In genomic region chr7:35659173-35659572, GRCm38 (mm10) we compare ENCODE assay signal across 10 mouse cellular contexts. TPM values are rescaled to one million over a fixed set of nuclear protein-coding genes. Genes with fewer than 3 reads are reported as not detected.
DNase-seq lines count a peak whose midpoint lies in the region; ATAC-seq and TF ChIP-seq lines count a peak whose summit lies in the region.
"Had no signal": no experiment of that assay in that cellular context is flagged by ENCODE, and none has a peak within 500 bp of the region (broad histone marks: within the 10 kb centered on the region; RNA-seq: fewer than 3 reads in every experiment).

No protein-coding gene starts in this region.

- H3K27ac ChIP-seq in hindbrain, postnatal 0 days, result no peak overlapping the region
- H3K27ac ChIP-seq in hindbrain, embryonic 13.5 days, result no peak overlapping the region
- no peak overlapping the region for H3K27ac ChIP-seq in MEL (ENCODE audit: control insufficient read depth, low read depth, low read length)
- H3K27ac ChIP-seq in testis, adult 2 months (ENCODE audit: control insufficient read depth, insufficient read depth, low read depth, low read length), result no peak overlapping the region
- H3K27ac ChIP-seq: embryonic facial prominence, embryonic 13.5 days; limb, embryonic 13.5 days had no signal

- no peak for TF ChIP-seq POLR2A in MEL (IDR thresholded peaks at IDR 0.05; ENCODE audit: control insufficient read depth in 1 of 2, insufficient read depth in 1 of 2, low read depth in 1 of 2, low read length in 2 of 2, poor library complexity in 1 of 2)
- no peak for TF ChIP-seq POLR2A in testis, adult 2 months (IDR thresholded peaks at IDR 0.05; ENCODE audit: control insufficient read depth, low read depth, low read length)

- no peak for TF ChIP-seq EP300 in MEL (IDR thresholded peaks at IDR 0.05; ENCODE audit: low read depth in 1 of 2, low read length in 2 of 2)

- no peaks in the 10 kb centered on the region for H3K79me3 ChIP-seq in C2C12 (ENCODE audit: low read depth)

- DNase-seq in hindbrain, postnatal 0 days (ENCODE audit: low spot score), result no peak
- peak; percentile 67 for DNase-seq in MEL (ENCODE audit: low read depth, low spot score)
- DNase-seq in kidney, postnatal 4 days, result peak; percentile 59 to 60
- DNase-seq in gastrocnemius, postnatal 25 days, result no peak
- DNase-seq in layer of hippocampus, adult 9-11 months, result no peak

- no peaks in the 10 kb centered on the region for H3K27me3 ChIP-seq in hindbrain, postnatal 0 days (ENCODE audit: insufficient read depth, low read length)
- no peaks in the 10 kb centered on the region for H3K27me3 ChIP-seq in hindbrain, embryonic 13.5 days
- H3K27me3 ChIP-seq in C2C12 (ENCODE audit: control insufficient read depth, insufficient read depth, insufficient read length), result peaks cover 13% of the 10 kb centered on the region
- no peaks in the 10 kb centered on the region for H3K27me3 ChIP-seq in MEL (ENCODE audit: control insufficient read depth in 1 of 2, insufficient read depth in 2 of 2, low read length in 2 of 2)
- no peaks in the 10 kb centered on the region for H3K27me3 ChIP-seq in testis, adult 2 months (ENCODE audit: control insufficient read depth, insufficient read depth, low read length)
- H3K27me3 ChIP-seq: embryonic facial prominence, embryonic 13.5 days; limb, embryonic 13.5 days had no signal

- no peak overlapping the region for H3ac ChIP-seq in C2C12 (ENCODE audit: control insufficient read depth, insufficient read length, low read depth)

- no peaks in the 10 kb centered on the region for H3K9me3 ChIP-seq in hindbrain, postnatal 0 days (ENCODE audit: low read length)
- H3K9me3 ChIP-seq in hindbrain, embryonic 13.5 days, result 0 out of 2 replicates have a peak, but pooled peaks cover 4% of the 10 kb centered on the region
- H3K9me3 ChIP-seq in MEL (replicated peaks; ENCODE audit: insufficient read depth, low read length), result no peaks in the 10 kb centered on the region
- H3K9me3 ChIP-seq: limb, embryonic 13.5 days had no signal

- no peak for ATAC-seq in hindbrain, postnatal 0 days
- ATAC-seq in hindbrain, embryonic 13.5 days (ENCODE audit: low FRiP score), result no peak

- no peak overlapping the region for H3K4me2 ChIP-seq in hindbrain, postnatal 0 days (ENCODE audit: low read depth, low read length)
- H3K4me2 ChIP-seq in hindbrain, embryonic 13.5 days, result no peak overlapping the region
- H3K4me2 ChIP-seq: embryonic facial prominence, embryonic 13.5 days; limb, embryonic 13.5 days had no signal

- no peaks in the 10 kb centered on the region for H3K4me1 ChIP-seq in hindbrain, postnatal 0 days (ENCODE audit: insufficient read depth, low read length)
- peaks cover 8% of the 10 kb centered on the region for H3K4me1 ChIP-seq in hindbrain, embryonic 13.5 days (replicated peaks)
- no peaks in the 10 kb centered on the region for H3K4me1 ChIP-seq in MEL (ENCODE audit: control insufficient read depth in 1 of 2, insufficient read depth in 2 of 2, low read length in 2 of 2)
- H3K4me1 ChIP-seq in testis, adult 2 months (ENCODE audit: control insufficient read depth, insufficient read depth, low read length), result peaks cover 4% of the 10 kb centered on the region
- H3K4me1 ChIP-seq: embryonic facial prominence, embryonic 13.5 days; limb, embryonic 13.5 days had no signal

- H3K9ac ChIP-seq in hindbrain, postnatal 0 days (replicated peaks; ENCODE audit: low read length), result no peak overlapping the region
- no peak overlapping the region for H3K9ac ChIP-seq in hindbrain, embryonic 13.5 days
- H3K9ac ChIP-seq in MEL (ENCODE audit: control insufficient read depth, low read depth, low read length, poor library complexity, severe bottlenecking), result no peak overlapping the region
- H3K9ac ChIP-seq: embryonic facial prominence, embryonic 13.5 days; limb, embryonic 13.5 days had no signal

- peak; percentile 74 for TF ChIP-seq CTCF in hindbrain, postnatal 0 days (IDR thresholded peaks at IDR 0.05; ENCODE audit: low read depth)
- TF ChIP-seq CTCF in C2C12 (IDR thresholded peaks at IDR 0.05; ENCODE audit: control insufficient read depth, insufficient read depth, insufficient read length), result peak; percentile 8
- peak; percentile 73 to 90 (median 81) for TF ChIP-seq CTCF in MEL (IDR thresholded peaks at IDR 0.05 in 2 of 3, conservative IDR thresholded peaks at IDR 0.05 in 1 of 3; ENCODE audit: control insufficient read depth in 1 of 3, insufficient read depth in 1 of 3, low read depth in 2 of 3, low read length in 3 of 3, poor library complexity in 1 of 3, severe bottlenecking in 1 of 3)
- peak; percentile 92 for TF ChIP-seq CTCF in testis, adult 2 months (IDR thresholded peaks at IDR 0.05; ENCODE audit: control insufficient read depth, insufficient read depth, insufficient replicate concordance, low read depth, low read length)

- H3K4me3 ChIP-seq in hindbrain, postnatal 0 days (ENCODE audit: low read length), result no peak overlapping the region
- H3K4me3 ChIP-seq in hindbrain, embryonic 13.5 days, result no peak overlapping the region
- no peak overlapping the region for H3K4me3 ChIP-seq in C2C12 (ENCODE audit: insufficient read depth, poor library complexity, severe bottlenecking)
- H3K4me3 ChIP-seq in MEL (ENCODE audit: control insufficient read depth in 1 of 2, insufficient read depth in 1 of 2, low read depth in 2 of 2, low read length in 2 of 2), result no peak overlapping the region
- no peak overlapping the region for H3K4me3 ChIP-seq in testis, adult 2 months (ENCODE audit: control insufficient read depth, low read depth, low read length)
- H3K4me3 ChIP-seq: embryonic facial prominence, embryonic 13.5 days; limb, embryonic 13.5 days had no signal

- no peaks in the 10 kb centered on the region for H3K79me2 ChIP-seq in C2C12 (ENCODE audit: control insufficient read depth, insufficient read depth)
- no peaks in the 10 kb centered on the region for H3K79me2 ChIP-seq in MEL (ENCODE audit: control insufficient read depth, insufficient read depth, low read length, poor library complexity)

- H3K36me3 ChIP-seq in hindbrain, postnatal 0 days (ENCODE audit: insufficient read depth, low read length), result no peaks in the 10 kb centered on the region
- no peaks in the 10 kb centered on the region for H3K36me3 ChIP-seq in hindbrain, embryonic 13.5 days
- H3K36me3 ChIP-seq in C2C12 (ENCODE audit: control insufficient read depth, insufficient read depth), result no peaks in the 10 kb centered on the region
- H3K36me3 ChIP-seq in MEL (ENCODE audit: control insufficient read depth in 1 of 2, insufficient read depth in 2 of 2, low read length in 2 of 2), result no peaks in the 10 kb centered on the region
- H3K36me3 ChIP-seq in testis, adult 2 months (ENCODE audit: control insufficient read depth, insufficient read depth, low read length), result no peaks in the 10 kb centered on the region
- H3K36me3 ChIP-seq: embryonic facial prominence, embryonic 13.5 days; limb, embryonic 13.5 days had no signal

- peak; percentile 69 for TF ChIP-seq RAD21 in MEL (IDR thresholded peaks at IDR 0.05; ENCODE audit: low read depth, low read length)

- WGBS in hindbrain, postnatal 0 days, result 53% methylated on average over 3 of the region's 3 CpGs
- 61% methylated on average over 3 of the region's 3 CpGs for WGBS in hindbrain, embryonic 13.5 days

TF ChIP-seq in C2C12, 6 proteins besides CTCF, POLR2A, EP300 and RAD21:
- TF ChIP-seq FOSL1 (IDR thresholded peaks at IDR 0.05; ENCODE audit: insufficient read depth, low read length, poor library complexity, severe bottlenecking) (no peak), USF1 (IDR thresholded peaks at IDR 0.05; ENCODE audit: low read depth) (no peak), MAX (IDR thresholded peaks at IDR 0.05) (no peak), MYOG (IDR thresholded peaks at IDR 0.05; ENCODE audit: control insufficient read depth, extremely low read depth, insufficient read length) (no peak), CEBPB (IDR thresholded peaks at IDR 0.05; ENCODE audit: low read depth) (no peak), MYOD1 (IDR thresholded peaks at IDR 0.05; ENCODE audit: control insufficient read depth, insufficient read length, low read depth) (no peak)
TF ChIP-seq in C2C12: peak in this region for 0.

TF ChIP-seq in MEL, 35 proteins besides CTCF, POLR2A, EP300 and RAD21:
- TF ChIP-seq ZC3H11A (IDR thresholded peaks at IDR 0.05; ENCODE audit: low read depth, low read length) (peak; percentile 30), HCFC1 (IDR thresholded peaks at IDR 0.05; ENCODE audit: low read depth, low read length) (no peak), GABPA (IDR thresholded peaks at IDR 0.05; ENCODE audit: low read depth, low read length) (no peak), SMC3 (IDR thresholded peaks at IDR 0.05; ENCODE audit: low read depth, low read length) (peak; percentile 66)
TF ChIP-seq in MEL: peak in this region for 2.

RNA-seq across cellular contexts. Expression of gene Pdcd5, which starts 11.9 kb away (rescaled TPM):
- total RNA-seq in hindbrain, postnatal 0 days (2014; rRNA removed), result 33.7 and 35.4 TPM in 2 replicates
- polyA plus RNA-seq in hindbrain, postnatal 0 days (2015; fragmentation: Nextera tagmentation; extraction: Ambion mirVana), result 250 and 264 TPM in 2 replicates
- polyA plus RNA-seq in hindbrain, embryonic 13.5 days (2015; fragmentation: Nextera tagmentation; extraction: Ambion mirVana), result 245 and 251 TPM in 2 replicates
- polyA plus RNA-seq in C2C12 (2012; fragmentation: generic; extraction: Trizol), result 157 TPM
- total RNA-seq in MEL (2012; rRNA removed), result 221 and 232 TPM in 2 replicates
- 1,000 to 10,000 TPM in 1 of 2 experiments, 100 to 1,000 TPM in 1; 118 to 1,267 TPM for polyA plus RNA-seq in MEL (2012; ENCODE audit: insufficient read depth in 1 of 2, insufficient read length in 2 of 2, low read depth in 1 of 2, low replicate concordance in 2 of 2, missing spikeins in 1 of 2)
- 272 and 388 TPM in 2 replicates for polyA plus RNA-seq in testis, adult 2 months (2012; rRNA removed)
- 100 to 1,000 TPM; 110 to 118 TPM for total RNA-seq in gastrocnemius, postnatal 25 days (2021)

Comparison
In these comparisons a context has a peak if more than half of its experiments do, and no peak if none do; other contexts are left out.
1. DNase-seq: peak in MEL (single experiment) and kidney, postnatal 4 days (2 of 2); none in hindbrain, postnatal 0 days (single experiment), gastrocnemius, postnatal 25 days (single experiment) and layer of hippocampus, adult 9-11 months (single experiment).
2. CTCF ChIP-seq: peak in every context shown above with its lines; median percentile 92 in testis, adult 2 months; 81 in MEL; 74 in hindbrain, postnatal 0 days; 8 in C2C12.